Mouse (Mus musculus) gastrocnemius, postnatal 14 days (tissue): Measurements from ENCODE around the gene Hsd17b1. TPM values are rescaled to one million over a fixed set of nuclear protein-coding genes. Genes with fewer than 3 reads are reported as not detected.

Experiments used
- DNase-seq: peaks from one replicate; pipeline ENCODE4 v3.0.0; 2021; ENCODE audit warnings: mixed read lengths
- intact Hi-C: fragments of 180-260 bp; cut with DNase I; formaldehyde crosslinking; loops from one replicate; pipeline ENCODE4 v1.15.1; 2025; ENCODE audit warnings: low total_unique reads
- long read RNA-seq, 2 experiments: library from polyadenylated mRNA; stranded (forward); transcript quantifications; one replicate each; pipeline ENCODE4 v2.0.0; 2021
- total RNA-seq, 2 experiments: library from RNA; stranded (reverse); gene quantifications; 2 replicates each; pipeline ENCODE4 v1.2.3; 2021

Hsd17b1 gene
- under 1 TPM in 1 of 2 experiments, not detected in 1; 0.29 TPM for total RNA-seq
- long read RNA-seq, experiment 1, result 0 reads
- long read RNA-seq, experiment 2, result 0 reads

- no peak for DNase-seq
- intact Hi-C loops, result no loop called here
Observed at GRCm38 (mm10) chr11:101078121-101078520, at the start of gene Hsd17b1. TSS of gene Hsd17b1 (plus strand) at chr11:101078411.

- DNase-seq, result no peak
- intact Hi-C loops, result no loop called here
Observed at GRCm38 (mm10) chr11:101029320-101029719, 48.9 kb upstream of the Hsd17b1 start.

GRCm38 (mm10) chr11:101030136-101030807, 47.9 kb upstream of the Hsd17b1 start:
- intact Hi-C loops, result no loop called here
- no peak for DNase-seq

GRCm38 (mm10) chr11:101030808-101031156, 47.4 kb upstream of the Hsd17b1 start:
- intact Hi-C loops, result no loop called here
- DNase-seq, result no peak

- intact Hi-C loops, result no loop called here
Observed at GRCm38 (mm10) chr11:101031470-101031869, 46.7 kb upstream of the Hsd17b1 start.

GRCm38 (mm10) chr11:101033856-101034500, 44.2 kb upstream of the Hsd17b1 start:
- no peak for DNase-seq
- intact Hi-C loops, result no loop called here

More at GRCm38 (mm10) chr11:101031470-101031869, 46.7 kb upstream of the Hsd17b1 start:
- DNase-seq, result no peak

GRCm38 (mm10) chr11:101034614-101035327, 43.4 kb upstream of the Hsd17b1 start:
- no peak for DNase-seq
- intact Hi-C loops, result no loop called here

- no peak for DNase-seq
- intact Hi-C loops, result no loop called here
Observed at GRCm38 (mm10) chr11:101035328-101035695, 42.9 kb upstream of the Hsd17b1 start.

GRCm38 (mm10) chr11:101037795-101038194, 40.4 kb upstream of the Hsd17b1 start:
- intact Hi-C loops, result no loop called here
- DNase-seq, result no peak

- DNase-seq, result no peak
- intact Hi-C loops, result no loop called here
Observed at GRCm38 (mm10) chr11:101045826-101046225, 32.4 kb upstream of the Hsd17b1 start.

GRCm38 (mm10) chr11:101046440-101046839, 31.8 kb upstream of the Hsd17b1 start:
- no peak for DNase-seq
- intact Hi-C loops, result no loop called here

- intact Hi-C loops, result no loop called here
- DNase-seq, result no peak
Observed at GRCm38 (mm10) chr11:101047502-101047901, 30.7 kb upstream of the Hsd17b1 start.

- intact Hi-C loops, result loop anchor here (10.0 kb wide), 1 partner anchor 156 kb away; no protein-coding TSS in a partner anchor
- DNase-seq, result no peak
Observed at GRCm38 (mm10) chr11:101050359-101050758, 27.9 kb upstream of the Hsd17b1 start.

- DNase-seq, result no peak
- intact Hi-C loops, result loop anchor here (10.0 kb wide), 1 partner anchor 156 kb away; no protein-coding TSS in a partner anchor
Observed at GRCm38 (mm10) chr11:101051051-101051493, 27.1 kb upstream of the Hsd17b1 start.

GRCm38 (mm10) chr11:101051617-101052016, 26.6 kb upstream of the Hsd17b1 start:
- intact Hi-C loops, result loop anchor here (10.0 kb wide), 1 partner anchor 157 kb away; no protein-coding TSS in a partner anchor

GRCm38 (mm10) chr11:101052751-101053473, 25.3 kb upstream of the Hsd17b1 start:
- peak; percentile 84 for DNase-seq
- intact Hi-C loops, result loop anchor here (10.0 kb wide), 1 partner anchor 158 kb away; no protein-coding TSS in a partner anchor

More at GRCm38 (mm10) chr11:101051617-101052016, 26.6 kb upstream of the Hsd17b1 start:
- DNase-seq, result no peak

GRCm38 (mm10) chr11:101053974-101054373, 24.2 kb upstream of the Hsd17b1 start:
- intact Hi-C loops, result loop anchor here (10.0 kb wide), 1 partner anchor 159 kb away; no protein-coding TSS in a partner anchor
- DNase-seq, result no peak

- intact Hi-C loops, result loop anchor here (5.0 to 10.0 kb wide), 2 partner anchors 73 to 161 kb away; no protein-coding TSS in a partner anchor
- DNase-seq, result no peak
Observed at GRCm38 (mm10) chr11:101055418-101055817, 22.8 kb upstream of the Hsd17b1 start.

- intact Hi-C loops, result loop anchor here (5.0 to 10.0 kb wide), 2 partner anchors 75 to 162 kb away; no protein-coding TSS in a partner anchor
Observed at GRCm38 (mm10) chr11:101056885-101057284, 21.3 kb upstream of the Hsd17b1 start.

More at GRCm38 (mm10) chr11:101056885-101057284, 21.3 kb upstream of the Hsd17b1 start:
- peak; percentile 69 for DNase-seq
